20 mouse cellular contexts compared by ENCODE assay signal in genomic region chr14:76694894-76695293, GRCm38 (mm10).
DNase-seq lines count a peak whose midpoint lies in the region; ATAC-seq and TF ChIP-seq lines count a peak whose summit lies in the region.
"Had no signal": no experiment of that assay in that cellular context is flagged by ENCODE, and none has a peak within 500 bp of the region (broad histone marks: within the 10 kb centered on the region; RNA-seq: fewer than 3 reads in every experiment).

No protein-coding gene starts in this region.

- no peak for TF ChIP-seq EP300 in heart, adult 2 months (IDR thresholded peaks at IDR 0.05; ENCODE audit: insufficient read depth, low read depth, low read length)

- H3K4me2 ChIP-seq in kidney, postnatal 0 days (ENCODE audit: low read length) = no peak overlapping the region
- H3K4me2 ChIP-seq in liver, embryonic 15.5 days = peak overlapping the region; percentile 55; the same call in 1 of the 2 replicates
- H3K4me2 ChIP-seq: hindbrain, embryonic 15.5 days; limb, embryonic 15.5 days; midbrain, embryonic 13.5 days; neural tube, embryonic 13.5 days had no signal

- WGBS in heart, embryonic 10.5 days = 85% methylated on average over 8 of the region's 8 CpGs
- WGBS in heart, adult 2 months = 93% methylated on average over 8 of the region's 8 CpGs
- 49% methylated on average over 8 of the region's 8 CpGs for WGBS in kidney, postnatal 0 days
- WGBS in liver, embryonic 15.5 days (ENCODE audit: insufficient replicate concordance) = 36% methylated on average over 8 of the region's 8 CpGs

- H3K4me1 ChIP-seq in heart, embryonic 10.5 days = peaks cover 50% of the 10 kb centered on the region
- H3K4me1 ChIP-seq in heart, adult 2 months (ENCODE audit: control insufficient read depth, insufficient read depth, low read length) = peaks cover 8% of the 10 kb centered on the region
- H3K4me1 ChIP-seq in kidney, postnatal 0 days (replicated peaks; ENCODE audit: insufficient read depth, low read length) = peaks cover 11% of the 10 kb centered on the region; the same call in 1 of the 2 replicates
- peaks cover 46% of the 10 kb centered on the region for H3K4me1 ChIP-seq in liver, embryonic 15.5 days (replicated peaks)

- TF ChIP-seq CTCF in heart, adult 2 months (IDR thresholded peaks at IDR 0.05) = no peak
- TF ChIP-seq CTCF in kidney, postnatal 0 days (IDR thresholded peaks at IDR 0.05; ENCODE audit: low read depth) = no peak

- intact Hi-C loops in heart, adult 2 months (cut with DNase I) = loop anchor here (5.0 kb wide), 1 partner anchor 122 kb away; no protein-coding TSS in a partner anchor

- no peaks in the 10 kb centered on the region for H3K27me3 ChIP-seq in heart, embryonic 10.5 days (ENCODE audit: insufficient read depth, poor library complexity, severe bottlenecking)
- no peaks in the 10 kb centered on the region for H3K27me3 ChIP-seq in heart, adult 2 months (ENCODE audit: control insufficient read depth, insufficient read depth, low read length)
- H3K27me3 ChIP-seq in kidney, postnatal 0 days (ENCODE audit: insufficient read depth, low read length) = no peaks in the 10 kb centered on the region
- H3K27me3 ChIP-seq in liver, embryonic 15.5 days = no peaks in the 10 kb centered on the region
- H3K27me3 ChIP-seq: heart, embryonic 13.5 days; hindbrain, embryonic 15.5 days; limb, embryonic 15.5 days; midbrain, embryonic 13.5 days; neural tube, embryonic 13.5 days had no signal

- H3K4me3 ChIP-seq in heart, embryonic 10.5 days = no peak overlapping the region
- H3K4me3 ChIP-seq in heart, adult 2 months = no peak overlapping the region
- H3K4me3 ChIP-seq in kidney, postnatal 0 days (replicated peaks; ENCODE audit: low read depth, low read length) = no peak overlapping the region
- no peak overlapping the region for H3K4me3 ChIP-seq in liver, embryonic 15.5 days (replicated peaks)
- H3K4me3 ChIP-seq: heart, embryonic 13.5 days; hindbrain, embryonic 15.5 days; limb, embryonic 15.5 days; midbrain, embryonic 13.5 days; neural tube, embryonic 13.5 days had no signal

- no peaks in the 10 kb centered on the region for H3K79me2 ChIP-seq in heart, adult 2 months (replicated peaks; ENCODE audit: control insufficient read depth, insufficient read depth, low read length)

- TF ChIP-seq POLR2A in heart, adult 2 months (IDR thresholded peaks at IDR 0.05; ENCODE audit: insufficient read depth, low read depth, low read length) = no peak

- DNase-seq in heart, embryonic 10.5 days (ENCODE audit: low spot score) = no peak
- no peak for DNase-seq in heart, adult 2 months
- DNase-seq in kidney, postnatal 0 days (ENCODE audit: low spot score) = peak; percentile 13
- no peak for DNase-seq in kidney, postnatal 10 days
- peak; percentile 22 for DNase-seq in 416B (ENCODE audit: low read depth)
- no peak for DNase-seq in cerebellum, adult 9-11 months
- no peak for DNase-seq in right cerebral cortex, adult 2 months (ENCODE audit: low spot score in 2 of 2)
- DNase-seq: adrenal gland, postnatal 14 days; cerebellum, postnatal 10 days; kidney, adult 11 months; right cerebral cortex, adult 18-20 months had no signal

- ATAC-seq in kidney, postnatal 0 days (replicated peaks; ENCODE audit: low FRiP score, low read depth) = no peak
- ATAC-seq in liver, embryonic 15.5 days (ENCODE audit: insufficient read depth) = no peak
- ATAC-seq: forebrain, embryonic 16.5 days; midbrain, embryonic 13.5 days had no signal

- no peaks in the 10 kb centered on the region for H3K36me3 ChIP-seq in heart, embryonic 10.5 days
- no peaks in the 10 kb centered on the region for H3K36me3 ChIP-seq in heart, adult 2 months (ENCODE audit: control insufficient read depth, insufficient read depth, low read length)
- no peaks in the 10 kb centered on the region for H3K36me3 ChIP-seq in kidney, postnatal 0 days (ENCODE audit: insufficient read depth, low read length)
- H3K36me3 ChIP-seq in liver, embryonic 15.5 days (replicated peaks) = no peaks in the 10 kb centered on the region
- H3K36me3 ChIP-seq: G1E; heart, embryonic 13.5 days; hindbrain, embryonic 15.5 days; limb, embryonic 15.5 days; midbrain, embryonic 13.5 days; neural tube, embryonic 13.5 days had no signal

- H3K9ac ChIP-seq in heart, adult 2 months (ENCODE audit: low read depth, low read length) = no peak overlapping the region
- H3K9ac ChIP-seq in kidney, postnatal 0 days (ENCODE audit: low read depth, low read length) = no peak overlapping the region
- no peak overlapping the region for H3K9ac ChIP-seq in liver, embryonic 15.5 days
- H3K9ac ChIP-seq: heart, embryonic 13.5 days; hindbrain, embryonic 15.5 days; limb, embryonic 15.5 days; midbrain, embryonic 13.5 days; neural tube, embryonic 13.5 days had no signal

- H3K9me3 ChIP-seq in heart, embryonic 10.5 days = no peaks in the 10 kb centered on the region
- H3K9me3 ChIP-seq in kidney, postnatal 0 days (replicated peaks; ENCODE audit: low read length) = no peaks in the 10 kb centered on the region
- no peaks in the 10 kb centered on the region for H3K9me3 ChIP-seq in liver, embryonic 15.5 days (replicated peaks)
- H3K9me3 ChIP-seq: heart, embryonic 13.5 days; hindbrain, embryonic 15.5 days; limb, embryonic 15.5 days; midbrain, embryonic 13.5 days; neural tube, embryonic 13.5 days had no signal

- H3K27ac ChIP-seq in heart, embryonic 10.5 days = peak overlapping the region; percentile 70; the same call in 1 of the 2 replicates
- no peak overlapping the region for H3K27ac ChIP-seq in heart, adult 2 months
- H3K27ac ChIP-seq in kidney, postnatal 0 days = no peak overlapping the region; the same call in 1 of the 2 replicates
- H3K27ac ChIP-seq in liver, embryonic 15.5 days (replicated peaks) = no peak overlapping the region
- H3K27ac ChIP-seq: hindbrain, embryonic 15.5 days; macrophage; midbrain, embryonic 13.5 days had no signal

Comparison
In these comparisons a context has a peak if more than half of its experiments do, and no peak if none do; other contexts are left out.
1. DNase-seq: peak in kidney, postnatal 0 days (single experiment) and 416B (single experiment); none in heart, embryonic 10.5 days (single experiment), heart, adult 2 months (0 of 2), kidney, postnatal 10 days (single experiment), cerebellum, adult 9-11 months (single experiment) and right cerebral cortex, adult 2 months (0 of 2).